Mouse (Mus musculus): ENCODE results near the gene Cdk19. TPM values are rescaled to one million over a fixed set of nuclear protein-coding genes. Genes with fewer than 3 reads are reported as not detected.

Cdk19 gene
- total and polyA plus RNA-seq, 3 experiments: 3.3 to 4.7 (median 4.0) TPM

- peaks cover under 1% of the 10 kb centered on the region for H3K9me3 ChIP-seq (replicated peaks; ENCODE audit: low read length)
- dilution Hi-C loops (cut with MboI; ENCODE audit: extremely low pct_ligation_motif_present, extremely low pct_unique_long_range_greater_than_20kb, low sequenced_read_pairs): no loop called here
- peaks cover 0 to 19% of the 10 kb centered on the region in 2 experiments for H3K36me3 ChIP-seq (replicated peaks in 1 of 2; ENCODE audit: control insufficient read depth in 1 of 2, insufficient read depth in 1 of 2, low read length in 1 of 2)
- H3K4me2 ChIP-seq (ENCODE audit: insufficient read depth, low read depth, poor library complexity, severe bottlenecking): peak overlapping the region; percentile 96
- DNase-seq (ENCODE audit: extremely low read depth): peak; percentile 72
- H3K9ac ChIP-seq (ENCODE audit: insufficient read depth, low read depth): peak overlapping the region; percentile 62
- H3K27me3 ChIP-seq (replicated peaks): peaks cover 15% of the 10 kb centered on the region
- peak overlapping the region; percentile 77 to 97 (median 89) for H3K4me3 ChIP-seq (replicated peaks in 1 of 3; ENCODE audit: low read depth in 2 of 3, low read length in 2 of 3, poor library complexity in 1 of 3)
- in situ Hi-C loops (cut with MboI; ENCODE audit: low pct_ligation_motif_present, low pct_unique_long_range_greater_than_20kb, low sequenced_read_pairs): no loop called here
- TF ChIP-seq SIN3A (IDR thresholded peaks at IDR 0.05; ENCODE audit: low read length) (peak; percentile 82; the same call in 1 of the 2 replicates), RCOR1 (conservative IDR thresholded peaks at IDR 0.05; ENCODE audit: low read depth, low read length) (peak; percentile 55; the same call in 1 of the 2 replicates), CHD2 (IDR thresholded peaks at IDR 0.05; ENCODE audit: low read length) (no peak; the same call in 1 of the 2 replicates), UBTF (IDR thresholded peaks at IDR 0.05; ENCODE audit: low read depth, low read length) (peak; percentile 94), MAZ (IDR thresholded peaks at IDR 0.05; ENCODE audit: low read depth, low read length) (no peak), ZC3H11A (IDR thresholded peaks at IDR 0.05; ENCODE audit: low read depth, low read length) (no peak), MAFK (IDR thresholded peaks at IDR 0.05; ENCODE audit: insufficient replicate concordance, low read length) (no peak), USF2 (conservative IDR thresholded peaks at IDR 0.05; ENCODE audit: low read depth, low read length) (no peak), SMC3 (IDR thresholded peaks at IDR 0.05; ENCODE audit: low read depth, low read length) (no peak), ELF1 (IDR thresholded peaks at IDR 0.05; ENCODE audit: low read depth, low read length) (no peak), POLR2AphosphoS2 (IDR thresholded peaks at IDR 0.05; ENCODE audit: low read depth, low read length) (no peak), JUND (conservative IDR thresholded peaks at IDR 0.05; ENCODE audit: low read depth, low read length) (no peak), MYC (IDR thresholded peaks at IDR 0.05; ENCODE audit: low read depth, low read length) (peak; percentile 78), TBP (conservative IDR thresholded peaks at IDR 0.05; ENCODE audit: low read depth, low read length) (0 out of 2 replicates have a peak, but pooled peaks have one; percentile 56), RAD21 (IDR thresholded peaks at IDR 0.05; ENCODE audit: low read depth, low read length) (no peak), IRF4 (IDR thresholded peaks at IDR 0.05; ENCODE audit: low read depth, low read length) (peak; percentile 35; the same call in 1 of the 2 replicates), POLR2A (IDR thresholded peaks at IDR 0.05; ENCODE audit: low read depth, low read length) (peak; percentile 49), JUN (IDR thresholded peaks at IDR 0.05; ENCODE audit: insufficient read depth, low read depth, low read length) (no peak), EP300 (IDR thresholded peaks at IDR 0.05; ENCODE audit: low read length) (no peak), CHD1 (IDR thresholded peaks at IDR 0.05; ENCODE audit: low read depth, low read length) (peak; percentile 63; the same call in 1 of the 2 replicates), E2F4 (IDR thresholded peaks at IDR 0.05; ENCODE audit: insufficient replicate concordance, low read depth, low read length) (no peak), NELFE (IDR thresholded peaks at IDR 0.05; ENCODE audit: low read depth, low read length) (0 out of 2 replicates have a peak, but pooled peaks have one; percentile 31), HCFC1 (IDR thresholded peaks at IDR 0.05; ENCODE audit: low read depth, low read length) (no peak), USF1 (IDR thresholded peaks at IDR 0.05; ENCODE audit: low read depth, low read length) (no peak; the same call in 1 of the 2 replicates), ZMIZ1 (IDR thresholded peaks at IDR 0.05; ENCODE audit: low read depth, low read length) (no peak), KAT2A (IDR thresholded peaks at IDR 0.05; ENCODE audit: insufficient replicate concordance, low read length) (0 out of 2 replicates have a peak, but pooled peaks have one; percentile 29), BHLHE40 (IDR thresholded peaks at IDR 0.05; ENCODE audit: low read depth, low read length) (peak; percentile 74), ZKSCAN1 (IDR thresholded peaks at IDR 0.05; ENCODE audit: borderline replicate concordance, low read depth, low read length) (no peak), ETS1 (conservative IDR thresholded peaks at IDR 0.05; ENCODE audit: low read depth, low read length) (no peak), MXI1 (IDR thresholded peaks at IDR 0.05; ENCODE audit: low read depth, low read length) (peak; percentile 97), MAX (IDR thresholded peaks at IDR 0.05; ENCODE audit: low read length) (peak; percentile 93), CTCF (conservative IDR thresholded peaks at IDR 0.05 in 1 of 2, IDR thresholded peaks at IDR 0.05 in 1 of 2; ENCODE audit: low read depth in 2 of 2, low read length in 2 of 2) (no peak), NRF1 (IDR thresholded peaks at IDR 0.05; ENCODE audit: low read depth, low read length) (0 out of 2 replicates have a peak, but pooled peaks have one; percentile 16), TCF12 (IDR thresholded peaks at IDR 0.05; ENCODE audit: low read depth, low read length) (no peak), ZNF384 (IDR thresholded peaks at IDR 0.05; ENCODE audit: low read depth, low read length) (no peak), GABPA (IDR thresholded peaks at IDR 0.05; ENCODE audit: insufficient replicate concordance, low read depth, low read length) (no peak), PAX5 (IDR thresholded peaks at IDR 0.05; ENCODE audit: low read length) (no peak), MEF2A (IDR thresholded peaks at IDR 0.05; ENCODE audit: borderline replicate concordance, low read depth, low read length) (no peak)
- peaks cover 58% of the 10 kb centered on the region for H3K79me2 ChIP-seq (replicated peaks; ENCODE audit: control insufficient read depth, extremely low read depth, insufficient read depth, poor library complexity, severe bottlenecking)
- peaks cover 11 to 31% of the 10 kb centered on the region in 2 experiments for H3K4me1 ChIP-seq (ENCODE audit: control insufficient read depth in 1 of 2, insufficient read depth in 2 of 2)
- 0 out of 2 replicates have a peak overlapping the region, but pooled peaks have one; percentile 9 for H3K27ac ChIP-seq (ENCODE audit: insufficient read depth, low read depth)
Measured at GRCm38 (mm10) chr10:40300648-40301171, 38.7 kb upstream of the Cdk19 start.

Measured in CH12.LX (cell line).